Mouse (Mus musculus): ENCODE data around the gene Arnt2. TPM values are rescaled to one million over a fixed set of nuclear protein-coding genes. Genes with fewer than 3 reads are reported as not detected.

Arnt2 gene
- polyA plus RNA-seq, 1 experiment from 2014 or later: 2.6 TPM

GRCm38 (mm10) chr7:84358426-84358825 lies 51.5 kb downstream of the Arnt2 start:
- no peak overlapping the region for H3K27ac ChIP-seq (ENCODE audit: low read depth, low read length)

GRCm38 (mm10) chr7:84355619-84356570 lies 54.1 kb downstream of the Arnt2 start:
- Histone ChIP-seq H3K36me3 (ENCODE audit: control insufficient read depth, insufficient read depth) (no peaks in the 10 kb centered on the region), H3K9me3 (ENCODE audit: control insufficient read depth) (no peaks in the 10 kb centered on the region), H3K27ac (ENCODE audit: low read depth, low read length) (peak overlapping the region; percentile 60; the same call in 1 of the 2 replicates), H3K4me1 (replicated peaks; ENCODE audit: control insufficient read depth, insufficient read depth, low read length) (no peaks in the 10 kb centered on the region), H3K9ac (ENCODE audit: low read depth, low read length) (no peak overlapping the region), H3K4me2 (replicated peaks; ENCODE audit: low read depth) (no peak overlapping the region), H3K27me3 (replicated peaks; ENCODE audit: control insufficient read depth, insufficient read depth, low read length) (no peaks in the 10 kb centered on the region), H3K4me3 (ENCODE audit: low read depth, low read length) (no peak overlapping the region)
- peak; percentile 84 for TF ChIP-seq CTCF (IDR thresholded peaks at IDR 0.05; ENCODE audit: low read depth)
- no peak for ATAC-seq
- 60% methylated on average over 10 of the region's 10 CpGs for WGBS

More at GRCm38 (mm10) chr7:84358426-84358825, 51.5 kb downstream of the Arnt2 start:
- WGBS: 50% methylated on average over 1 of the region's 1 CpGs
- Histone ChIP-seq H3K9me3 (ENCODE audit: control insufficient read depth) (no peaks in the 10 kb centered on the region), H3K36me3 (ENCODE audit: control insufficient read depth, insufficient read depth) (no peaks in the 10 kb centered on the region), H3K4me1 (replicated peaks; ENCODE audit: control insufficient read depth, insufficient read depth, low read length) (no peaks in the 10 kb centered on the region), H3K27me3 (replicated peaks; ENCODE audit: control insufficient read depth, insufficient read depth, low read length) (no peaks in the 10 kb centered on the region), H3K4me2 (replicated peaks; ENCODE audit: low read depth) (no peak overlapping the region), H3K4me3 (ENCODE audit: low read depth, low read length) (no peak overlapping the region), H3K9ac (ENCODE audit: low read depth, low read length) (no peak overlapping the region)
- no peak for ATAC-seq
- no peak for TF ChIP-seq CTCF (IDR thresholded peaks at IDR 0.05; ENCODE audit: low read depth)

- Histone ChIP-seq H3K27ac (ENCODE audit: low read depth, low read length) (peak overlapping the region; percentile 60), H3K4me3 (ENCODE audit: low read depth, low read length) (no peak overlapping the region), H3K9me3 (ENCODE audit: control insufficient read depth) (no peaks in the 10 kb centered on the region), H3K9ac (ENCODE audit: low read depth, low read length) (no peak overlapping the region), H3K4me2 (replicated peaks; ENCODE audit: low read depth) (no peak overlapping the region), H3K4me1 (replicated peaks; ENCODE audit: control insufficient read depth, insufficient read depth, low read length) (no peaks in the 10 kb centered on the region), H3K36me3 (ENCODE audit: control insufficient read depth, insufficient read depth) (no peaks in the 10 kb centered on the region), H3K27me3 (replicated peaks; ENCODE audit: control insufficient read depth, insufficient read depth, low read length) (no peaks in the 10 kb centered on the region)
- peak; percentile 87 for ATAC-seq
- TF ChIP-seq CTCF (IDR thresholded peaks at IDR 0.05; ENCODE audit: low read depth): no peak
- 58% methylated on average over 2 of the region's 2 CpGs for WGBS
These were observed 55.1 kb downstream of the Arnt2 start for GRCm38 (mm10) chr7:84354890-84355289.

- H3K9me3 ChIP-seq (ENCODE audit: control insufficient read depth): no peaks in the 10 kb centered on the region
- TF ChIP-seq CTCF (IDR thresholded peaks at IDR 0.05; ENCODE audit: low read depth): no peak
- H3K4me3 ChIP-seq (ENCODE audit: low read depth, low read length): no peak overlapping the region
- H3K27ac ChIP-seq (ENCODE audit: low read depth, low read length): no peak overlapping the region
- no peaks in the 10 kb centered on the region for H3K27me3 ChIP-seq (replicated peaks; ENCODE audit: control insufficient read depth, insufficient read depth, low read length)
- ATAC-seq: no peak
- H3K4me1 ChIP-seq (replicated peaks; ENCODE audit: control insufficient read depth, insufficient read depth, low read length): no peaks in the 10 kb centered on the region
- no peaks in the 10 kb centered on the region for H3K36me3 ChIP-seq (ENCODE audit: control insufficient read depth, insufficient read depth)
- H3K4me2 ChIP-seq (replicated peaks; ENCODE audit: low read depth): no peak overlapping the region
- H3K9ac ChIP-seq (ENCODE audit: low read depth, low read length): no peak overlapping the region
These were observed 59.4 kb downstream of the Arnt2 start for GRCm38 (mm10) chr7:84350529-84350928.

- 85% methylated on average over 2 of the region's 2 CpGs for WGBS
- no peak for ATAC-seq
- no peak for TF ChIP-seq CTCF (IDR thresholded peaks at IDR 0.05; ENCODE audit: low read depth)
- H3K27me3 ChIP-seq (replicated peaks; ENCODE audit: control insufficient read depth, insufficient read depth, low read length): no peaks in the 10 kb centered on the region
- no peak overlapping the region for H3K4me2 ChIP-seq (replicated peaks; ENCODE audit: low read depth)
- no peaks in the 10 kb centered on the region for H3K36me3 ChIP-seq (ENCODE audit: control insufficient read depth, insufficient read depth)
- H3K4me1 ChIP-seq (replicated peaks; ENCODE audit: control insufficient read depth, insufficient read depth, low read length): no peaks in the 10 kb centered on the region
- H3K27ac ChIP-seq (ENCODE audit: low read depth, low read length): no peak overlapping the region
- H3K9ac ChIP-seq (ENCODE audit: low read depth, low read length): no peak overlapping the region
- H3K9me3 ChIP-seq (ENCODE audit: control insufficient read depth): no peaks in the 10 kb centered on the region
- no peak overlapping the region for H3K4me3 ChIP-seq (ENCODE audit: low read depth, low read length)
These were observed 60.0 kb downstream of the Arnt2 start for GRCm38 (mm10) chr7:84349976-84350375.

- Histone ChIP-seq H3K9ac (ENCODE audit: low read depth, low read length) (no peak overlapping the region), H3K4me1 (replicated peaks; ENCODE audit: control insufficient read depth, insufficient read depth, low read length) (no peaks in the 10 kb centered on the region), H3K4me3 (ENCODE audit: low read depth, low read length) (no peak overlapping the region), H3K27ac (ENCODE audit: low read depth, low read length) (no peak overlapping the region), H3K4me2 (replicated peaks; ENCODE audit: low read depth) (no peak overlapping the region), H3K36me3 (ENCODE audit: control insufficient read depth, insufficient read depth) (no peaks in the 10 kb centered on the region), H3K27me3 (replicated peaks; ENCODE audit: control insufficient read depth, insufficient read depth, low read length) (no peaks in the 10 kb centered on the region), H3K9me3 (ENCODE audit: control insufficient read depth) (no peaks in the 10 kb centered on the region)
- no peak for ATAC-seq
- 93% methylated on average over 9 of the region's 9 CpGs for WGBS
- TF ChIP-seq CTCF (IDR thresholded peaks at IDR 0.05; ENCODE audit: low read depth): no peak
These were observed 61.6 kb downstream of the Arnt2 start for GRCm38 (mm10) chr7:84348145-84348911.
